11 mouse cellular contexts compared by ENCODE assay signal in the genomic region with DNA sequence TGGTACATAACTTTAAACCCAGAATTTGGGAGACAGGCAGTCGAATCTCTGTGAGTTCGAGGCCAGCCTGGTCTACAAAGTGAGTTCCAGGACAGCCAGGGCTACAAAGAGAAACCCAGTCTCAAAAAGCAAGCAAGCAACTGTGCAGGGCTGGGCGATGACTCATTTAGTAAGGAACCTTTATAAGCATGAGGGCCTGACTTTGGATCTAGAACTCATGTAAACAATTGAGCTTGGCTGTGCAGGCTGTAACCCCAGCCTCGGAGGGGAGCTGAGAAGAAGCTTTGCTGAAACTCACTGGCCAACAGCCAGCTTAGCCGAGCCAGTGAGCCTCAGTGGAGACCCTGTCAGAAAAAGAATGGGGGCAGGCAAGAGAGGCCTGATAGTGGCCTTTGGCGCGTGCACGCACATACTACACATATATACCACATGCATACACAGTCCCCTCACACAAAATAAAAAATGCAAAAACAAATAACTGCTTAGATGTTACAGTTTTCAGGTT.
"Had no signal": no experiment of that assay in that cellular context is flagged by ENCODE, and none has a peak within 500 bp of the region (broad histone marks: within the 10 kb centered on the region; RNA-seq: fewer than 3 reads in every experiment).

No protein-coding gene starts in this region.

- ATAC-seq: intestine, embryonic 15.5 days; liver, postnatal 0 days had no signal

- H3K4me2 ChIP-seq: intestine, embryonic 15.5 days; limb, embryonic 12.5 days; liver, embryonic 13.5 days; neural tube, embryonic 12.5 days had no signal

- H3K4me1 ChIP-seq: intestine, embryonic 15.5 days had no signal

- DNase-seq: kidney, adult 18-20 months; kidney, postnatal 10 days; liver; liver, embryonic 13.5 days; liver, postnatal 0 days; midbrain, embryonic 14.5 days; thymus, adult 2 months; thymus, postnatal 25 days had no signal

- H3K9me3 ChIP-seq: intestine, embryonic 15.5 days; limb, embryonic 12.5 days; liver, embryonic 13.5 days; neural tube, embryonic 12.5 days had no signal

- H3K27ac ChIP-seq: intestine, embryonic 15.5 days; limb, embryonic 12.5 days; liver, embryonic 13.5 days; neural tube, embryonic 12.5 days had no signal

- H3K27me3 ChIP-seq: intestine, embryonic 15.5 days; limb, embryonic 12.5 days; liver, embryonic 13.5 days; neural tube, embryonic 12.5 days had no signal

- H3K36me3 ChIP-seq: intestine, embryonic 15.5 days; limb, embryonic 12.5 days; liver, embryonic 13.5 days; neural tube, embryonic 12.5 days had no signal

- H3K9ac ChIP-seq: intestine, embryonic 15.5 days; limb, embryonic 12.5 days; liver, embryonic 13.5 days; liver, postnatal 0 days; neural tube, embryonic 12.5 days had no signal

- H3K4me3 ChIP-seq: intestine, embryonic 15.5 days; limb, embryonic 12.5 days; liver, embryonic 13.5 days; neural tube, embryonic 12.5 days had no signal
